Mouse (Mus musculus): ENCODE results near the gene Map4k1.

DNA sequence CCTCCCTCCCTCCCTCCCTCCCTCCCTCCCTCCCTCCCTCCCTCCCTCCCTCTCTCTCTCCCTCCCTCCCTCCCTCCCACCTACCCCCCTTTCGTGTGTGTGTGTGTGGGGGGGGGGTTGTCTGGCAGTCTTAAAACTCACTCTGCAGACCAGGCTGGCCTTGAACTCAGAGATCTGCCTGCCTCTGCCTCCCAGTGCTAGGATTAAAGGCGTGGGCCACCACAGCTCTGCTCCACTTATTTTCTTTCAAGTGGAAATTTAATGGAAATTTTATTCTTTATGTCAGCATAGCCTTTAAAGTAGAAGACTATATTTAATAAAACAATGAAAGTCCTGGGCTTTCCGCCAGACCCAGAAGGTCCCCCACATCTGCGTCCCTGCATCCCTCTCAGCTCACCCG, 15.7 kb upstream of the Map4k1 start:
- TF ChIP-seq CTCF (IDR thresholded peaks at IDR 0.05; ENCODE audit: control insufficient read depth, insufficient read depth, insufficient replicate concordance, low read depth, low read length) (no peak), POLR2A (IDR thresholded peaks at IDR 0.05; ENCODE audit: control insufficient read depth, low read depth, low read length) (no peak)

Measured in testis, adult 2 months (tissue).